Mouse (Mus musculus) brain, adult 2 months (tissue): ENCODE data around the gene Sec1.

ENCODE experiments used
- DNase-seq: peaks from one replicate; pipeline ENCODE4 v3.0.0; 2011; ENCODE audit warnings: low read depth, low spot score

Gene Sec1

GRCm38 (mm10) chr7:45717918-45718297 is 23.7 kb upstream of the Sec1 start, which contains the start of gene Sphk2:
Gene Sphk2, minus strand, starts transcription at chr7:45718002.
- DNase-seq: peak; percentile 100

- no peak for DNase-seq
Measured at GRCm38 (mm10) chr7:45716952-45717917, 23.0 kb upstream of the Sec1 start.

- DNase-seq: no peak
Measured at GRCm38 (mm10) chr7:45716460-45716857, 22.3 kb upstream of the Sec1 start.

- DNase-seq: no peak
Measured at GRCm38 (mm10) chr7:45715741-45716459, 21.7 kb upstream of the Sec1 start.

GRCm38 (mm10) chr7:45715090-45715708 is 21.0 kb upstream of the Sec1 start, which contains the start of gene Rpl18:
Gene Rpl18, plus strand, starts transcription at chr7:45715457.
- DNase-seq: peak; percentile 99

- DNase-seq: no peak
Measured at GRCm38 (mm10) chr7:45714630-45715089, 20.5 kb upstream of the Sec1 start.

GRCm38 (mm10) chr7:45713881-45714520 is 19.8 kb upstream of the Sec1 start:
- no peak for DNase-seq

GRCm38 (mm10) chr7:45713396-45713795 is 19.2 kb upstream of the Sec1 start:
- DNase-seq: no peak

- DNase-seq: no peak
Measured at GRCm38 (mm10) chr7:45712022-45712757, 18.0 kb upstream of the Sec1 start.

- no peak for DNase-seq
Measured at GRCm38 (mm10) chr7:45711316-45712021, 17.3 kb upstream of the Sec1 start.

GRCm38 (mm10) chr7:45710477-45711191 is 16.4 kb upstream of the Sec1 start:
- no peak for DNase-seq

GRCm38 (mm10) chr7:45709677-45710355 is 15.6 kb upstream of the Sec1 start:
- no peak for DNase-seq

- peak; percentile 77 for DNase-seq
Measured at GRCm38 (mm10) chr7:45709036-45709435, 14.8 kb upstream of the Sec1 start.

- no peak for DNase-seq
Measured at GRCm38 (mm10) chr7:45708221-45708761, 14.1 kb upstream of the Sec1 start.

GRCm38 (mm10) chr7:45707375-45707967 is 13.3 kb upstream of the Sec1 start:
- DNase-seq: peak; percentile 98

- DNase-seq: peak; percentile 92
Measured at GRCm38 (mm10) chr7:45706721-45707241, 12.6 kb upstream of the Sec1 start.

- peak; percentile 91 for DNase-seq
Measured at GRCm38 (mm10) chr7:45705873-45706281, 11.7 kb upstream of the Sec1 start.

- no peak for DNase-seq
Measured at GRCm38 (mm10) chr7:45705443-45705864, 11.3 kb upstream of the Sec1 start.
